Mouse (Mus musculus) spleen, postnatal 4 days (tissue): ENCODE measurements around the gene Dppa3.

Experiments used
- DNase-seq, 2 experiments: peaks; one replicate each; pipeline ENCODE4 v3.0.0; 2022; ENCODE audit warnings: low spot score in 2 of 2

Gene Dppa3

DNA sequence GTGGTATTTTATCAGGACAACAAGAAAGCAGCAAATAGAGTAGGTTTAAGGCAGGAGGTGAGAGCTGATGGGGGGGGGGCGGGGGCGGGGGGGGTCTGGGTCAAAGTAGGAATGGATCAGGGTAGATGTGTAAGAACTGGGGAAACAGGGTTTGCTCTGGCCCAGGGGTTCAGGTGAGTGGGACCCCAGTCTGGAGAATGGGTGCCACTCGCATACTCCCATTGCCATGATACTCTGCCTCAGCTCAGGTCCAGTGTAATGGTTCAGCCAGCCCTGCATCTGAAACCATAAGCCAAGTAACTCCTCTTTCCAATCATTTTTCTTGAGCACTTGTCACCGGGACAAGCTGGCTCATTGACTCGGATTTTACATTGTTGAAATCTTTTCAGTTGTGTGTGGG lies 42.6 kb downstream of the Dppa3 start:
- DNase-seq: no peak

DNA sequence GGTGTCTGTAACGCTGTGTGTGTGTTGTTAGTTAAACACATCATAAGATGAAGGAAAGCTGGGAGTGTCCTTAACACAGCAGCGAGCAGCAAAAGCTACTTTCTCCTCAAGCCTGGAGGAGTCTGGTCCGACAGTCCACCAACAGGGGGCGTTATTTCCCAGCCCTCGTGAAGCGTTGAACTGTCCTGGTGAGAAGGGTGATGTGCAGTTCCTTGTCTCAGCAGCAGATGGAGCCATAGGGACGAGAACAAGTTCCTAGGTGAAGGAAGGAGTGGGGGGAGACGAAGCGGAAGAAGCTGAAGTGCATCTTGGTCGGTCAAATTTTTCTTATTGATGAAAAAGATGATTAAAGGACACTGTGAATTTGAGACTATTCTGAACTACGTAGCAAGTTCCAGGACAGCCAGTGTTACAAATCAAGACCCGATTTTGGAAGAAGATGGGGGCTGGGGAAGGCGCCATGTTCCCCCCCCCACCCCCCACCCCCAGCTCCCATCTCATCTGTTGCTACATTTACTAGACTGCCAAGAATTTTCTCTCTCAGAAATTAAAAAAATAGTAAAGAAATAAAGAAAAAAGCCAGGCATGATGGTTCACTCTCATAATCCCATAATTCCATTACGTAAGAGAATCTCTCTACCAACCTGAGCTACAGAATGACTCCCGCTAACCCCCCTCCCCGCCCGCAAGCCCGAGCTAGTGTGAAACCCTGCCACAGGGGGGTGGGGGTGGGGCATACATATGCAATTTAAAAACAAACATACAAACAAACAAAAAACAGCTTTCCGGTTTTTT lies 43.4 kb downstream of the Dppa3 start:
- DNase-seq: peak; percentile 84 to 92

DNA sequence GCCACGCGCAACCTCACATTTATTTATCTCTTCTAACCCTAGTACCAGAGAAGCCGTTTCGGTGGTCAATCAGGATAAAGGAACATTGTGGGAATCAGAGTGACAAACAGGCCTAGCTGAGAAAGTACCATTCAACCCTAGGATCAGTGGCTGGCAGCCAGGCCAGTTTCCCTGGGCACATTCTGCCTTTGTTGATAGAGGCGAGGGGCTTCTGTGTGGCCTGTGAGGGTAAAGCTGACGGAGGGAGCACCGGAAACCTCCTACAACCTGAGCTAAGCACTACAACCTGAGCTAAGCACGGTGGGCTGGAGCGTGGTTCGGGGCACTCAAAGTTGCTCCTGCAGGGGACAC lies 44.0 kb downstream of the Dppa3 start:
- no peak for DNase-seq

DNA sequence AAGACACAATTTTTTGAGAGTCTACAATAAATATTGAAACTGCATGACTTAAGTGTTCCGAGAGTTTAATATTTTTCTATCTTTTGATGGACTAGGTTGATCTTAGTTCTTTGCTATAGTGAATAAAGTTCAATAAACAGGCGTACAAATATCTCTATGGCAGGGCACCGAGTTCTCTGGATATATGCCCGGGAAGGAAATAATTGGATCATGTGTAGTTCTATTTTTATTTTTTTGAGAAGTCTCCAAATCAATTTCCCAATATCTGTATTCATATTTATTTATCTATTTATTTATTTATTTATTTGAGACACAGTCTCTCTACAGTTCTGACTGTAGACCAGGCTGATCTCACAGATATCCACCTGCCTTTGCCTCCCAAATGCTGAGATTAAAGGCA lies 44.6 kb downstream of the Dppa3 start:
- no peak for DNase-seq

DNA sequence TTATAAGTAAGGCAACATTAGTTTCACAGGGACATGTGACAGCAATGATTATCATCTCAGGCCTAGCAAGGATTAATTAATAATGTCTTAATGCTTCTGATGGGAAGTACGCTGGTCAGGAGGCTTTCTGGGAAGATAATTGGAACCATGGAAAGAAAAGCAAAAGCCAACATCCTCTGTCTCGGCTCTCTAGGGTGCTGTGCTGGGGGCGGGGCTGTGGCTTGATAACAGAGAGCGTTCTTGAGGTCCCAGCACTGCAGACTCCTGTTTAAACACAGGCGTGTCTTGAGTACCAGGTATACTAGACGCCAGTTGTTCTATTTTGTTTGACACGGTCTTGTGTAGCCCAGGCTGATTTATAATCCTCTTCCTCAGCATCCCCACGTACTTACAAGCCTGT lies 46.5 kb downstream of the Dppa3 start:
- DNase-seq: no peak
